Mouse (Mus musculus) Patski (cell line): ENCODE data around the gene Oas1f. TPM values are rescaled to one million over a fixed set of nuclear protein-coding genes. Genes with fewer than 3 reads are reported as not detected.
A peak's percentile ranks its signal among the peaks of the same experiment; 100 is the strongest.
"Not testable (repeated sequence)": the region's sequence is repeated elsewhere in the genome, so short reads cannot be mapped to it uniquely, and the experiment has no call there.

Experiments
- ATAC-seq: fragments of 100-300 bp; one replicate; pipeline ENCODE4 v1.8.0; 2021
- CTCF ChIA-PET: fragments of 350-600 bp; sonication (Branson Sonifier 250); formaldehyde crosslinking; loops from one replicate; lab custom pipeline; 2022; ENCODE audit warnings: inconsistent platforms; lab: Charles Lee
- POLR2A ChIA-PET: fragments of 350-600 bp; sonication (Branson Sonifier 250); formaldehyde crosslinking; loops from one replicate; lab custom pipeline; 2022; ENCODE audit warnings: antibody characterized with exemption, inconsistent platforms; lab: Charles Lee
- DNase-seq: peaks from one replicate; pipeline ENCODE4 v3.0.0-alpha.2; 2011; ENCODE audit warnings: low read depth, low spot score
- H3K27me3 ChIP-seq: fragments of 371-371 bp; one replicate; pipeline ENCODE4 v1.5.1; 2021
- CTCF ChIP-seq: fragments of 100-300 bp; IDR thresholded peaks from one replicate; pipeline ENCODE4 v1.5.1; 2021
- in situ Hi-C: fragments of 300-500 bp; cut with MboI; formaldehyde crosslinking; loops from 3 replicates; pipeline ENCODE4 v1.11.1; 2018; ENCODE audit warnings: low pct_unique_long_range_greater_than_20kb, mixed read lengths
- polyA plus RNA-seq: library from polyadenylated mRNA; unstranded; gene quantifications from one replicate; pipeline ENCODE4 v1.2.3, GENCODE M21; 2021

The Oas1f gene
- not detected for polyA plus RNA-seq

- ChIA-PET POLR2A (no interaction called here), CTCF (no interaction called here)
- in situ Hi-C loops, result no loop called here
- peaks cover 5% of the 10 kb centered on the region for H3K27me3 ChIP-seq
- ATAC-seq (no peak), DNase-seq (no peak)
- TF ChIP-seq CTCF, result no peak
Measured at GRCm38 (mm10) chr5:120847067-120847466, at the start of gene Oas1f. Gene Oas1f, plus strand, starts transcription at chr5:120847367.

- ATAC-seq, POLR2A ChIA-PET, H3K27me3 ChIP-seq, DNase-seq, CTCF ChIA-PET: not testable (repeated sequence)
- in situ Hi-C loops, result loop anchor here (5.0 kb wide), 1 partner anchor 94 kb away; no protein-coding TSS in a partner anchor
Measured at GRCm38 (mm10) chr5:120798147-120798546, 49.0 kb upstream of the Oas1f start.

- DNase-seq, H3K27me3 ChIP-seq, CTCF ChIA-PET, ATAC-seq, POLR2A ChIA-PET: not testable (repeated sequence)
- in situ Hi-C loops, result loop anchor here (5.0 kb wide), 1 partner anchor 93 kb away; no protein-coding TSS in a partner anchor
Measured at GRCm38 (mm10) chr5:120798943-120799342, 48.2 kb upstream of the Oas1f start.

GRCm38 (mm10) chr5:120803596-120803995 lies 43.6 kb upstream of the Oas1f start:
- TF ChIP-seq CTCF, result no peak
- in situ Hi-C loops, result no loop called here
- no peak for ATAC-seq
- DNase-seq, result no peak
- POLR2A ChIA-PET, result no interaction called here
- CTCF ChIA-PET, result no interaction called here
- no peaks in the 10 kb centered on the region for H3K27me3 ChIP-seq

- H3K27me3 ChIP-seq, result no peaks in the 10 kb centered on the region
- ChIA-PET POLR2A (no interaction called here), CTCF (interaction anchor here (1.2 kb wide), 1 partner anchor 42 kb away, joined by 4 read pairs; no protein-coding TSS in a partner anchor)
- DNase-seq (peak; percentile 19), ATAC-seq (no peak)
- TF ChIP-seq CTCF, result no peak
- in situ Hi-C loops, result no loop called here
Measured at GRCm38 (mm10) chr5:120806458-120806857, 40.7 kb upstream of the Oas1f start.

GRCm38 (mm10) chr5:120809171-120809570 lies 38.0 kb upstream of the Oas1f start:
- no peak for TF ChIP-seq CTCF
- CTCF ChIA-PET, result no interaction called here
- in situ Hi-C loops, result no loop called here
- no peak for ATAC-seq
- no peaks in the 10 kb centered on the region for H3K27me3 ChIP-seq
- POLR2A ChIA-PET, result no interaction called here
- no peak for DNase-seq

- no peaks in the 10 kb centered on the region for H3K27me3 ChIP-seq
- ChIA-PET CTCF (interaction anchor here (1.1 to 1.6 kb wide), 3 partner anchors 21 to 36 kb away, joined by 3 to 5 read pairs (median 3); no protein-coding TSS in a partner anchor), POLR2A (interaction anchor here (0.6 kb wide), 2 partner anchors 9 to 55 kb away, joined by 5 to 6 read pairs; no protein-coding TSS in a partner anchor)
- peak; percentile 99 for ATAC-seq
- no peak for TF ChIP-seq CTCF
- in situ Hi-C loops, result no loop called here
- peak; percentile 81 for DNase-seq
Measured at GRCm38 (mm10) chr5:120811951-120812819, 35.0 kb upstream of the Oas1f start, which contains the start of gene Oas1c. Gene Oas1c, minus strand, starts transcription at chr5:120812514.

GRCm38 (mm10) chr5:120813023-120813422 lies 34.1 kb upstream of the Oas1f start:
- POLR2A ChIA-PET, result no interaction called here
- ATAC-seq (no peak), DNase-seq (no peak)
- in situ Hi-C loops, result no loop called here
- H3K27me3 ChIP-seq, result no peaks in the 10 kb centered on the region
- CTCF ChIA-PET, result interaction anchor here (1.3 kb wide), 1 partner anchor 24 kb away, joined by 5 read pairs; no protein-coding TSS in a partner anchor
- no peak for TF ChIP-seq CTCF

- DNase-seq, result no peak
- CTCF ChIA-PET, result interaction anchor here (0.7 to 1.0 kb wide), 2 partner anchors 21 to 29 kb away, joined by 3 read pairs; no protein-coding TSS in a partner anchor
- POLR2A ChIA-PET, result interaction anchor here (0.7 kb wide), 1 partner anchor 9 kb away, joined by 3 read pairs; no protein-coding TSS in a partner anchor
- in situ Hi-C loops, result no loop called here
- no peak for ATAC-seq
- H3K27me3 ChIP-seq, result no peaks in the 10 kb centered on the region
- peak; percentile 68 for TF ChIP-seq CTCF
Measured at GRCm38 (mm10) chr5:120815949-120816348, 31.2 kb upstream of the Oas1f start.

- no peak for TF ChIP-seq CTCF
- ATAC-seq, result no peak
- DNase-seq, result no peak
- POLR2A ChIA-PET, result no interaction called here
- no peaks in the 10 kb centered on the region for H3K27me3 ChIP-seq
- in situ Hi-C loops, result no loop called here
- CTCF ChIA-PET, result no interaction called here
Measured at GRCm38 (mm10) chr5:120818999-120819398, 28.2 kb upstream of the Oas1f start.

GRCm38 (mm10) chr5:120831031-120831430 lies 16.1 kb upstream of the Oas1f start:
- TF ChIP-seq CTCF, result no peak
- in situ Hi-C loops, result no loop called here
- POLR2A ChIA-PET, result no interaction called here
- CTCF ChIA-PET, result no interaction called here
- DNase-seq (no peak), ATAC-seq (no peak)
- H3K27me3 ChIP-seq, result peaks cover 28% of the 10 kb centered on the region
